Mouse (Mus musculus) stomach, postnatal 0 days (tissue): ENCODE measurements at regions not wholly inside any gene's neighbourhood (a gene's known extent, or its start where the extent isn't known, plus 50 kb on each side); places are given as distances from the start of the nearest gene placed in this dataset.

Experiments
- CTCF ChIP-seq: IDR thresholded peaks from 2 replicates; pipeline ENCODE4 v1.5.1; 2016; ENCODE audit warnings: antibody characterized with exemption, low read depth, mild to moderate bottlenecking, moderate library complexity
- EP300 ChIP-seq: optimal IDR thresholded peaks from 2 replicates; pipeline ENCODE3; 2016; ENCODE audit warnings: antibody characterized with exemption

- TF ChIP-seq CTCF (no peak), EP300 (no peak)
Observed at GRCm38 (mm10) chr12:63468936-63469335, 1005.6 kb downstream of the Fscb start.
